Mouse (Mus musculus) cerebellum, adult 11 months (tissue): ENCODE measurements around the gene Olfr711.
"Not testable (repeated sequence)": the region's sequence is repeated elsewhere in the genome, so short reads cannot be mapped to it uniquely, and the experiment has no call there.

Experiments used
- DNase-seq: peaks from one replicate; pipeline ENCODE4 v3.0.0; 2022

Olfr711 gene

GRCm38 (mm10) chr7:106975353-106975752 lies at the start of gene Olfr711:
Gene Olfr711 (minus strand): TSS chr7:106975453.
- no peak for DNase-seq

- DNase-seq, result no peak
Measured at GRCm38 (mm10) chr7:107005972-107006371, 30.7 kb upstream of the Olfr711 start, which contains the start of gene Olfr2. Gene Olfr2 (minus strand): TSS chr7:107006072.

GRCm38 (mm10) chr7:107004169-107004568 lies 28.9 kb upstream of the Olfr711 start:
- no peak for DNase-seq

- no peak for DNase-seq
Measured at GRCm38 (mm10) chr7:107000798-107001197, 25.5 kb upstream of the Olfr711 start.

- no peak for DNase-seq
Measured at GRCm38 (mm10) chr7:106985236-106985635, 10.0 kb upstream of the Olfr711 start.

- not testable (repeated sequence) for DNase-seq
Measured at GRCm38 (mm10) chr7:106967503-106967902, 7.8 kb downstream of the Olfr711 start.

GRCm38 (mm10) chr7:106963837-106964236 lies 11.4 kb downstream of the Olfr711 start, which contains the start of gene Olfr6:
Gene Olfr6 (minus strand): TSS chr7:106963937.
- no peak for DNase-seq

GRCm38 (mm10) chr7:106948212-106948611 lies 27.0 kb downstream of the Olfr711 start, which contains the start of gene Olfr710:
Gene Olfr710 (minus strand): TSS chr7:106948312.
- no peak for DNase-seq

- DNase-seq, result no peak
Measured at GRCm38 (mm10) chr7:106932119-106932518, 43.1 kb downstream of the Olfr711 start, which contains the start of gene Olfr709-ps1. Gene Olfr709-ps1 (minus strand): TSS chr7:106932219.

GRCm38 (mm10) chr7:106920961-106921360 lies 54.3 kb downstream of the Olfr711 start:
- not testable (repeated sequence) for DNase-seq
